Mouse (Mus musculus) megakaryocyte, embryonic 14.5 days (primary cell): Measurements from ENCODE around the gene Gm42957. TPM values are rescaled to one million over a fixed set of nuclear protein-coding genes. Genes with fewer than 3 reads are reported as not detected.
A peak's percentile ranks its signal among the peaks of the same experiment; 100 is the strongest.
"Not testable (repeated sequence)": the region's sequence is repeated elsewhere in the genome, so short reads cannot be mapped to it uniquely, and the experiment has no call there.

ENCODE experiments used
- H3K27me3 ChIP-seq: replicated peaks from 2 replicates; pipeline ENCODE3; 2012; ENCODE audit warnings: inconsistent platforms
- H3K36me3 ChIP-seq: replicated peaks from 2 replicates; pipeline ENCODE3; 2012; ENCODE audit warnings: low read length, inconsistent platforms, mixed read lengths
- H3K4me1 ChIP-seq: 2 replicates; pipeline ENCODE4 v1.6.1; 2012; ENCODE audit warnings: inconsistent platforms
- H3K4me3 ChIP-seq: replicated peaks from 2 replicates; pipeline ENCODE3; 2012; ENCODE audit warnings: moderate library complexity, mild to moderate bottlenecking, inconsistent platforms
- H3K9me3 ChIP-seq: 2 replicates; pipeline ENCODE4 v1.6.1; 2012; ENCODE audit warnings: inconsistent platforms
- FLI1 ChIP-seq: IDR thresholded peaks from 2 replicates; pipeline ENCODE4 v1.6.1; 2012; ENCODE audit warnings: low read length, inconsistent platforms, mixed read lengths
- GATA1 ChIP-seq: IDR thresholded peaks from 3 replicates; pipeline ENCODE4 v1.6.1; 2012; ENCODE audit warnings: mixed read lengths, low read length, inconsistent platforms, borderline replicate concordance
- polyA plus RNA-seq: library from polyadenylated mRNA; stranded (reverse); fragments of >175 nt; gene quantifications from 2 replicates; pipeline ENCODE4 v1.2.3, GENCODE M21; 2012; ENCODE audit warnings: low replicate concordance; ENCODE audit not compliant: insufficient read depth

Gm42957 gene
- polyA plus RNA-seq, 1 experiment: not detected

GRCm38 (mm10) chr3:96598156-96599068, 36.9 kb upstream of the Gm42957 start:
- peak overlapping the region; percentile 91 for H3K4me3 ChIP-seq
- no peak for TF ChIP-seq GATA1
- no peak for TF ChIP-seq FLI1

DNA sequence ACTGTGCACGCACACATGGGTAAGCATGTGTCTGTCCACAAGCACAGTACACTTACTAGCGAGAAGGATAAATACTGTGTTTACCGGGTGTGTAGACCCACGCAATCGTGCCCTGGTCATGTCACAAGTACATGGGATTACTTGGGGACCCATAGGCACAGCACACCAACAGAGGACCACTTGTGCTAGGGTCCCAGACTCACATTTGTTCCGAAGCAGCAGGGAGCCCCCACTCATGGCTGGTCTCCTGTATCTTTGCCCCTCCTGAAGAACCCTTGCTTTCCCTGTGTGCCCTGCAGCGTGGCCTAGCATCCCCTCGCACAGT, 36.2 kb upstream of the Gm42957 start:
- TF ChIP-seq GATA1 (no peak), FLI1 (no peak)
- Histone ChIP-seq H3K36me3 (no peaks in the 10 kb centered on the region), H3K9me3 (no peaks in the 10 kb centered on the region), H3K4me1 (peaks cover 72% of the 10 kb centered on the region), H3K27me3 (peaks cover 71% of the 10 kb centered on the region), H3K4me3 (peak overlapping the region; percentile 72)

More at GRCm38 (mm10) chr3:96598156-96599068, 36.9 kb upstream of the Gm42957 start:
- peaks cover 73% of the 10 kb centered on the region for H3K4me1 ChIP-seq
- no peaks in the 10 kb centered on the region for H3K9me3 ChIP-seq
- H3K27me3 ChIP-seq: peaks cover 67% of the 10 kb centered on the region
- H3K36me3 ChIP-seq: no peaks in the 10 kb centered on the region

- Histone ChIP-seq H3K4me1 (peaks cover 72% of the 10 kb centered on the region), H3K9me3 (no peaks in the 10 kb centered on the region), H3K27me3 (peaks cover 71% of the 10 kb centered on the region), H3K4me3 (no peak overlapping the region), H3K36me3 (no peaks in the 10 kb centered on the region)
- no peak for TF ChIP-seq GATA1
- no peak for TF ChIP-seq FLI1
Measured at GRCm38 (mm10) chr3:96599411-96599810, 35.9 kb upstream of the Gm42957 start.

- TF ChIP-seq FLI1: no peak
- TF ChIP-seq GATA1: no peak
- Histone ChIP-seq H3K4me1 (peaks cover 70% of the 10 kb centered on the region), H3K27me3 (peaks cover 69% of the 10 kb centered on the region), H3K9me3 (no peaks in the 10 kb centered on the region), H3K4me3 (peak within 1 kb of the TSS; percentile 93), H3K36me3 (no peaks in the 10 kb centered on the region)
Measured at GRCm38 (mm10) chr3:96600639-96601250, 34.5 kb upstream of the Gm42957 start, which contains the start of gene Lix1l. Gene Lix1l, plus strand, starts transcription at chr3:96601149.

GRCm38 (mm10) chr3:96601251-96601787, 34.0 kb upstream of the Gm42957 start:
- TF ChIP-seq FLI1 (no peak), GATA1 (no peak)
- Histone ChIP-seq H3K27me3 (peaks cover 63% of the 10 kb centered on the region), H3K4me1 (peaks cover 64% of the 10 kb centered on the region), H3K9me3 (no peaks in the 10 kb centered on the region), H3K36me3 (no peaks in the 10 kb centered on the region), H3K4me3 (peak overlapping the region; percentile 93)

DNA sequence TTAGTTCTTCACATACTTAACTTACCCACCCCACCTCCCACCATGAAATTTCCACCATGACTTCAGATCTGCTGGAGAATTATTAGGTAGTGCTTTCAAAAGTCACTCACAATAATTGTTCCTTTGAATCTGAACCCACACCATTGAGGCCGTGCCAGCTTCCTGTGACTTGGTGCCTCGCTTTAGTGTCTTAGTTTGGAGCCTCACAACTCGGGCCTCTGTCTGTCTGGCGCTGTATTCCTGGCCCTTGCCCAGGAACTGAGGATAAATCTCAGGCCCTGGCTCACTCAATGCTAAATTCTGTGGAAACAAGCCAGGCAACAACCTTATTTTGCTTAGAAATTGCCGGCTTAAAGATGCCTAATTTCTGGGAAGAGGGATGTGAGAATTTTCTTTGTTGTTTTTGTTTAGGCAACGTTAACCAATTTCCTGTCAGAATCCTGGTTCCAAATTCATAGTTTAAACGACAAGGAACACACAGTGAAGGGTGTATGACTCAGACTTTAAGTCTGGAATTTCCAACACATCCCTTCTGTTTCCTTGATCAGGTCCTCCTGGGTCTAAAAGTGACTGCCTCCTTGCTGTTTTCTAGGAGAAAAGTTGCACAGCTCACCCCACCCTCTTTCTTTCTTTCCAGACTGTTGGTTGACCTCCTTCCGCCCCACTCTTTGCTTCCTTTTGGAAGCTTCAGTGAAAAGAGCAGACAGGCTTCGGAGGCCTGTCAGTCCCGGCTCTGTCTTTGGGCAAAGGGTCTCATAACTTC, 33.2 kb upstream of the Gm42957 start:
- no peaks in the 10 kb centered on the region for H3K9me3 ChIP-seq
- no peaks in the 10 kb centered on the region for H3K36me3 ChIP-seq
- no peak overlapping the region for H3K4me3 ChIP-seq
- TF ChIP-seq FLI1 (no peak), GATA1 (no peak)
- peaks cover 55% of the 10 kb centered on the region for H3K27me3 ChIP-seq
- peaks cover 56% of the 10 kb centered on the region for H3K4me1 ChIP-seq

GRCm38 (mm10) chr3:96602704-96603084, 32.6 kb upstream of the Gm42957 start:
- Histone ChIP-seq H3K4me3 (no peak overlapping the region), H3K9me3 (no peaks in the 10 kb centered on the region), H3K36me3 (no peaks in the 10 kb centered on the region), H3K4me1 (peaks cover 50% of the 10 kb centered on the region), H3K27me3 (peaks cover 50% of the 10 kb centered on the region)
- TF ChIP-seq GATA1: no peak
- TF ChIP-seq FLI1: no peak

GRCm38 (mm10) chr3:96603311-96603710, 32.0 kb upstream of the Gm42957 start:
- TF ChIP-seq FLI1 (no peak), GATA1 (no peak)
- Histone ChIP-seq H3K36me3 (no peaks in the 10 kb centered on the region), H3K9me3 (no peaks in the 10 kb centered on the region), H3K4me1 (peaks cover 46% of the 10 kb centered on the region), H3K4me3 (no peak overlapping the region), H3K27me3 (peaks cover 43% of the 10 kb centered on the region)

- H3K36me3 ChIP-seq, H3K4me3 ChIP-seq, H3K9me3 ChIP-seq: not testable (repeated sequence)
- peaks cover 25% of the 10 kb centered on the region for H3K27me3 ChIP-seq
- peaks cover 26% of the 10 kb centered on the region for H3K4me1 ChIP-seq
Measured at GRCm38 (mm10) chr3:96606007-96606406, 29.3 kb upstream of the Gm42957 start.

GRCm38 (mm10) chr3:96606618-96607017, 28.7 kb upstream of the Gm42957 start:
- no peak overlapping the region for H3K4me3 ChIP-seq
- TF ChIP-seq FLI1 (no peak), GATA1 (no peak)

More at GRCm38 (mm10) chr3:96606618-96607017, 28.7 kb upstream of the Gm42957 start:
- no peaks in the 10 kb centered on the region for H3K9me3 ChIP-seq
- peaks cover 23% of the 10 kb centered on the region for H3K27me3 ChIP-seq
- H3K4me1 ChIP-seq: peaks cover 20% of the 10 kb centered on the region
- no peaks in the 10 kb centered on the region for H3K36me3 ChIP-seq
